Mouse (Mus musculus): ENCODE results near the gene Lrrc28. TPM values are rescaled to one million over a fixed set of nuclear protein-coding genes. Genes with fewer than 3 reads are reported as not detected.

Lrrc28 gene
- total and polyA plus RNA-seq, 3 experiments: 8.9 to 41.2 (median 16.6) TPM

DNA sequence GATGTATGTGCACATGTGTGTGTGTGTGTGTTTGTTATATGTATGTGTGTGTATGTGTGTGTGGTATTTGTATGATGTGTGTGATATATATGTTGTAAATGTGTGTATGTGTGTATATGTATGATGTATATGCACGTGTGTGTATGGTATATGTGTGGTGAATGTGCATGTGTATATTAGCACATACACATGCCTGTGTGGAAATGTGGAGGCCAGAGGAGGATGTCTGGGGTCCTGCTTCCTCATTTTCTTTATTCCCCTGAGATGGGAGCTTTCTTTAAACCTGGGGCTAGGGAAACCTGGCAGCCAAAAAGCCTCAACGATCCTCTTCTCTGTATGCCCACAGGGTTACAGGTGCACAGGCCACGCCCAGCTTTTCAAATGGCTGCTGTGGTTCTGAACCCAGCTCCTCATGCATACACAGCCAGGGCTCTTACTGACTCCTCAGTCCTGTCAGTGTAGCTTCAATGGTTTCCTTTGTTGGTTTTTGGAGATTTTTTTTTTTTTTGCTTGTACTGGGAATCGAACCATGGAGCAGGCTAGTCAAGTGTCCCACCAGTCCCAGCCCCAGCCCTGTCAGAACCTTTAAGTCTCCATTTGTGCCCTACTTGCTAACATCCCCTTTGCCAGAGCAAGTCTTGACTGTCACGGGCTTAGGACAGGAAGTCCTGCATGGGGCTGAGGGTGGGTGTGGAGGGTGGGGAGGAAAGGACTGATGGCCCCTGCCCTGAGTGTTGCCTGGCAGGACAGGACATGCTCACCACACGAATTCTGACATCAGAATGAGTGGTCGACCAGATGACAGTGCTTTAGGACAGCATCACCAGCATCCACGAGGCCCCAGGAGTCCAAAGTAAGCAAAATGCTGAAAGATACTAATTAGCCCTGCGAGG is 151.0 kb downstream of the Lrrc28 start:
- no peaks in the 10 kb centered on the region for H3K27me3 ChIP-seq (ENCODE audit: insufficient read depth, low read length)
- no peaks in the 10 kb centered on the region for H3K9me3 ChIP-seq (replicated peaks)
- DNase-seq (ENCODE audit: low spot score) (no peak), ATAC-seq (ENCODE audit: extremely low read depth, insufficient number of reproducible peaks, low FRiP score, poor library complexity, severe bottlenecking) (no peak)
- H3K4me1 ChIP-seq (ENCODE audit: insufficient read depth, low read depth, low read length): no peaks in the 10 kb centered on the region
- TF ChIP-seq TAL1 (conservative IDR thresholded peaks at IDR 0.05; ENCODE audit: low read depth, low read length) (no peak), GATA1 (IDR thresholded peaks at IDR 0.05; ENCODE audit: borderline replicate concordance, low read length) (no peak), POLR2AphosphoS5 (IDR thresholded peaks at IDR 0.05; ENCODE audit: insufficient replicate concordance, low read depth, low read length) (no peak), GATA2 (IDR thresholded peaks at IDR 0.05; ENCODE audit: borderline replicate concordance, low read depth, low read length) (no peak), CTCF (IDR thresholded peaks at IDR 0.05; ENCODE audit: low read depth, low read length) (no peak)
- H3K36me3 ChIP-seq (replicated peaks): no peaks in the 10 kb centered on the region
- no peak overlapping the region for H3K4me3 ChIP-seq (ENCODE audit: low read depth, low read length)

DNA sequence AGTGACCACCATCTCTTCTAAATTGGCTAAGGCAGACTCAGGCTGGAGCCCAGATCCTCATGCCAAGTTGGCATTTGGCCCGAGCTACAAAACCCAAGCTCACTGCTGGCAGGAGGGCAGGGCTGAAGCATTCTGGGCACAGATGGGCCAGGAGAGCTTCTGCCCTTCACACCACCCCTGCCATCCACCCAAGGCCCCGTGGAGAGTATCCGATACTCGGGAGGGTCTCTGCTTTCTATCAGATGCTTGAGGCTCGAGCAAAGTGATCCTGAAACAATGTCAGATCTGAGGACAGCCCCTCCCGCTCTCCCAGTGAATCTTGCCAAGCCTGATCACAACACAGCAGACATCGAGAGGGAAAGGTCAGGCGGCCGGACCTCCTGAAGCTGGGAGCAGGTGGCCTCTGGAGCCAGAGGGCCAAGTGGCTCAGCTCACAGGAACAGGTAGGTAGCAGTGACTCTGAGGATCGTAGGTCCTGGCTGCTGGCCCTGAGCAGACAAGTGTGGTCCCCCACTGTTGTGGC is 157.1 kb downstream of the Lrrc28 start:
- no peaks in the 10 kb centered on the region for H3K9me3 ChIP-seq (replicated peaks)
- H3K4me3 ChIP-seq (ENCODE audit: low read depth, low read length): no peak overlapping the region
- DNase-seq (ENCODE audit: low spot score) (no peak), ATAC-seq (ENCODE audit: extremely low read depth, insufficient number of reproducible peaks, low FRiP score, poor library complexity, severe bottlenecking) (no peak)
- no peaks in the 10 kb centered on the region for H3K4me1 ChIP-seq (ENCODE audit: insufficient read depth, low read depth, low read length)
- no peaks in the 10 kb centered on the region for H3K36me3 ChIP-seq (replicated peaks)
- H3K27me3 ChIP-seq (ENCODE audit: insufficient read depth, low read length): no peaks in the 10 kb centered on the region
- no peak for TF ChIP-seq CTCF (IDR thresholded peaks at IDR 0.05; ENCODE audit: low read depth, low read length)
- no peak for TF ChIP-seq TAL1 (conservative IDR thresholded peaks at IDR 0.05; ENCODE audit: low read depth, low read length)
- TF ChIP-seq GATA1 (IDR thresholded peaks at IDR 0.05; ENCODE audit: borderline replicate concordance, low read length): no peak
- TF ChIP-seq GATA2 (IDR thresholded peaks at IDR 0.05; ENCODE audit: borderline replicate concordance, low read depth, low read length): no peak
- TF ChIP-seq POLR2AphosphoS5 (IDR thresholded peaks at IDR 0.05; ENCODE audit: insufficient replicate concordance, low read depth, low read length): no peak

- H3K36me3 ChIP-seq (replicated peaks): no peaks in the 10 kb centered on the region
- H3K27me3 ChIP-seq (ENCODE audit: insufficient read depth, low read length): no peaks in the 10 kb centered on the region; the same call in 1 of the 2 replicates
- no peaks in the 10 kb centered on the region for H3K4me1 ChIP-seq (ENCODE audit: insufficient read depth, low read depth, low read length)
- TF ChIP-seq GATA2 (IDR thresholded peaks at IDR 0.05; ENCODE audit: borderline replicate concordance, low read depth, low read length): no peak
- TF ChIP-seq POLR2AphosphoS5 (IDR thresholded peaks at IDR 0.05; ENCODE audit: insufficient replicate concordance, low read depth, low read length): no peak
- TF ChIP-seq CTCF (IDR thresholded peaks at IDR 0.05; ENCODE audit: low read depth, low read length): no peak
- TF ChIP-seq TAL1 (conservative IDR thresholded peaks at IDR 0.05; ENCODE audit: low read depth, low read length): no peak
- TF ChIP-seq GATA1 (IDR thresholded peaks at IDR 0.05; ENCODE audit: borderline replicate concordance, low read length): no peak
- DNase-seq (ENCODE audit: low spot score): no peak
- no peak for ATAC-seq (ENCODE audit: extremely low read depth, insufficient number of reproducible peaks, low FRiP score, poor library complexity, severe bottlenecking)
- H3K9me3 ChIP-seq (replicated peaks): no peaks in the 10 kb centered on the region
- no peak overlapping the region for H3K4me3 ChIP-seq (ENCODE audit: low read depth, low read length)
Observed at GRCm38 (mm10) chr7:67486925-67487760, 157.9 kb downstream of the Lrrc28 start.

GRCm38 (mm10) chr7:67486417-67486816 is 158.7 kb downstream of the Lrrc28 start:
- DNase-seq (ENCODE audit: low spot score): no peak
- Histone ChIP-seq H3K9me3 (replicated peaks) (no peaks in the 10 kb centered on the region), H3K4me3 (ENCODE audit: low read depth, low read length) (no peak overlapping the region), H3K27me3 (ENCODE audit: insufficient read depth, low read length) (no peaks in the 10 kb centered on the region; the same call in 1 of the 2 replicates), H3K36me3 (replicated peaks) (no peaks in the 10 kb centered on the region), H3K4me1 (ENCODE audit: insufficient read depth, low read depth, low read length) (no peaks in the 10 kb centered on the region)
- TF ChIP-seq GATA2 (IDR thresholded peaks at IDR 0.05; ENCODE audit: borderline replicate concordance, low read depth, low read length): no peak
- TF ChIP-seq POLR2AphosphoS5 (IDR thresholded peaks at IDR 0.05; ENCODE audit: insufficient replicate concordance, low read depth, low read length): no peak
- TF ChIP-seq GATA1 (IDR thresholded peaks at IDR 0.05; ENCODE audit: borderline replicate concordance, low read length): no peak
- TF ChIP-seq CTCF (IDR thresholded peaks at IDR 0.05; ENCODE audit: low read depth, low read length): no peak
- TF ChIP-seq TAL1 (conservative IDR thresholded peaks at IDR 0.05; ENCODE audit: low read depth, low read length): no peak
- no peak for ATAC-seq (ENCODE audit: extremely low read depth, insufficient number of reproducible peaks, low FRiP score, poor library complexity, severe bottlenecking)

- no peak overlapping the region for H3K4me3 ChIP-seq (ENCODE audit: low read depth, low read length)
- DNase-seq (ENCODE audit: low spot score) (no peak), ATAC-seq (ENCODE audit: extremely low read depth, insufficient number of reproducible peaks, low FRiP score, poor library complexity, severe bottlenecking) (no peak)
- TF ChIP-seq TAL1 (conservative IDR thresholded peaks at IDR 0.05; ENCODE audit: low read depth, low read length) (no peak), GATA1 (IDR thresholded peaks at IDR 0.05; ENCODE audit: borderline replicate concordance, low read length) (no peak), GATA2 (IDR thresholded peaks at IDR 0.05; ENCODE audit: borderline replicate concordance, low read depth, low read length) (no peak), CTCF (IDR thresholded peaks at IDR 0.05; ENCODE audit: low read depth, low read length) (no peak), POLR2AphosphoS5 (IDR thresholded peaks at IDR 0.05; ENCODE audit: insufficient replicate concordance, low read depth, low read length) (no peak)
- no peaks in the 10 kb centered on the region for H3K9me3 ChIP-seq (replicated peaks)
- H3K4me1 ChIP-seq (ENCODE audit: insufficient read depth, low read depth, low read length): no peaks in the 10 kb centered on the region
- no peaks in the 10 kb centered on the region for H3K36me3 ChIP-seq (replicated peaks)
- H3K27me3 ChIP-seq (ENCODE audit: insufficient read depth, low read length): no peaks in the 10 kb centered on the region; the same call in 1 of the 2 replicates
Observed at GRCm38 (mm10) chr7:67483698-67484097, 161.4 kb downstream of the Lrrc28 start.
